Mouse (Mus musculus) gonadal fat pad, adult 2 months (tissue): ENCODE data around the gene Idh3a. TPM values are rescaled to one million over a fixed set of nuclear protein-coding genes. Genes with fewer than 3 reads are reported as not detected.

Experiments used
- DNase-seq: peaks from one replicate; pipeline ENCODE4 v3.0.0-alpha.2; 2012; ENCODE audit warnings: low read depth
- polyA plus RNA-seq: library from polyadenylated mRNA; depleted of rRNA; stranded (reverse); fragments of >200 nt; gene quantifications from 2 replicates; pipeline ENCODE4 v1.2.3, GENCODE M21; 2012; rRNA removed

Gene Idh3a
- polyA plus RNA-seq, 1 experiment, result 104 TPM

DNA sequence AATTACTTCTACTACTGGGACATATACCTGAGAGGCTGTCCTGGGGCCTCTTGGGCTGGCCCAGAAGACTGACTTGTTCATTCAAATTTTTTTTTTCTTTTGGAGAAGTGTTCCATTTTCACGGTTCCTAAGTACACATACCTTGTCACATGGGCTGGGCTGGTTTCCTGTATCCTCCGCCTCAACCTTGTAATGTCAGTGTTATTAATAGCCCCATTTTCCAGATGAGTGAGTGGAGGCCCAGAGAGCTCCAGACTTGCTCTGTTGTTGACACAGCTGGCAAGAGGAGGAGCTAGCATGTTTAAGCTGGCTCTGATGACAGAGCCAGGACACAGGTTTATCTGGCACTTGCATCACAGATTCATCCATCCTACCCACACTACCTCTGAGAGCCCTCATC, 61.3 kb downstream of the Idh3a start:
- no peak for DNase-seq

DNA sequence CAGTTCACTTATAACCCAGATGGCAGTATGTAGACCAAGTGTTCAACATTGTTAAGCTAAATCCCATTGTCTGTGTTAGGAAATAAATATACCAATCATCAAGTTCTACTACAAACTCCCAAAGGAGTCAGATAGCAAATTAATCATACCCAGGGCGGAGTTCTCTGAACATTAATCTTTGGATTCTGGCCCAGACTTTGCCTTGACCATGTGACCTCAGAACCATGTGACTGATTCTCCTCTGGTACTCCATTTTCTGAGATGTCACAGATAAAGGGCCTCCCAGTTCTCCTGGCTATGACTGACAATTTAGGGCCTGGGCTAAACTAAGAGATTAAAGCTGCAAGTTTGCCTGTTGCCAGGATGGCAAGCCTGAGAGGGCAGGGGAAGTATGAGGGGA, 63.2 kb downstream of the Idh3a start:
- DNase-seq, result no peak

DNA sequence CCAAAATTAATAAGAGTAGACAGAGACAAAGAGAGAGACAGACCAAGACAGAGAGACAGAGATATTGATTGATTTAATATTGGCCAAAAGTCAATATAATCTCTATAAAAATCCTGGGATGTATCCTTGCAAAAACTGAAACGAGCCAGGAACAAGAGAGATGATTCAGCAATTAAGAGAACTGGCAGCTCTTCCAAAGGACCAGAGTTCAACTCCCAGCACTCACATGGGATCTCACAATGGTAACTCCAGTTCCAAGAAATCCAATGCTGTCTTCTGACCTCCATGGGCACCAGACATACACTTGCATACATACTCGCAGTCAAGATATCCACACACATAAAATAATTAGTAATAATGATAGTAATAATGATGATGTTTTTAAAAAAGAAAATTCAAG, 66.6 kb downstream of the Idh3a start:
- no peak for DNase-seq

Other genes starting within 250 kb of the Idh3a start
- gene Dmxl2, start 84.7 kb upstream of the Idh3a start, polyA plus RNA-seq, result 8.5 and 9.3 TPM in 2 replicates
- 0.04 TPM in 1 of 2 replicates, not detected in the other for gene Sh2d7, start 47.4 kb upstream of the Idh3a start, polyA plus RNA-seq
- 42.8 and 86.0 TPM in 2 replicates for gene Cib2, start 26.1 kb upstream of the Idh3a start, polyA plus RNA-seq
- 33.1 and 47.9 TPM in 2 replicates for gene Acsbg1, start 75.5 kb downstream of the Idh3a start, polyA plus RNA-seq
- 24.6 and 34.2 TPM in 2 replicates for gene Dnaja4, start 112.5 kb downstream of the Idh3a start, polyA plus RNA-seq
- 34.1 and 46.5 TPM in 2 replicates for gene Wdr61, start 148.2 kb downstream of the Idh3a start, polyA plus RNA-seq
- gene Crabp1, start 178.4 kb downstream of the Idh3a start, polyA plus RNA-seq, result 3.5 and 6.7 TPM in 2 replicates